Mouse (Mus musculus) limb, embryonic 13.5 days (tissue): ENCODE measurements around the gene H2-M5. TPM values are rescaled to one million over a fixed set of nuclear protein-coding genes. Genes with fewer than 3 reads are reported as not detected.
A peak's percentile ranks its signal among the peaks of the same experiment; 100 is the strongest.

Experiments
- ATAC-seq: fragments of 200-750 bp; cut with Nextera tagmentation; 2 replicates; pipeline ENCODE4 v1.8.0; 2017; ENCODE audit warnings: low read depth, moderate number of reproducible peaks, moderate TSS enrichment; ENCODE audit not compliant: low FRiP score
- H3K27ac ChIP-seq: fragments of 300-500 bp; sonication (generic); 2 replicates; pipeline ENCODE4 v1.5.1; 2015; ENCODE audit warnings: inconsistent platforms, mild to moderate bottlenecking, moderate library complexity
- H3K27me3 ChIP-seq: fragments of 300-500 bp; sonication (generic); 2 replicates; pipeline ENCODE4 v1.6.1; 2015; ENCODE audit warnings: mild to moderate bottlenecking, inconsistent platforms
- H3K36me3 ChIP-seq: fragments of 300-500 bp; sonication (generic); 2 replicates; pipeline ENCODE4 v1.6.1; 2015; ENCODE audit warnings: inconsistent platforms, mild to moderate bottlenecking, moderate library complexity
- H3K4me1 ChIP-seq: fragments of 300-500 bp; sonication (generic); 2 replicates; pipeline ENCODE4 v1.6.1; 2015; ENCODE audit warnings: inconsistent platforms
- H3K4me2 ChIP-seq: fragments of 300-500 bp; sonication (generic); replicated peaks from 2 replicates; pipeline ENCODE4 v1.6.1; 2015; ENCODE audit warnings: inconsistent platforms, mild to moderate bottlenecking, moderate library complexity
- H3K4me3 ChIP-seq: fragments of 300-500 bp; sonication (generic); 2 replicates; pipeline ENCODE4 v1.5.1; 2015; ENCODE audit warnings: moderate library complexity, mild to moderate bottlenecking, inconsistent platforms
- H3K9ac ChIP-seq: fragments of 300-500 bp; sonication (generic); 2 replicates; pipeline ENCODE4 v1.6.1; 2015; ENCODE audit warnings: mild to moderate bottlenecking, inconsistent platforms
- H3K9me3 ChIP-seq: fragments of 300-500 bp; sonication (generic); 2 replicates; pipeline ENCODE4 v1.6.1; 2016; ENCODE audit warnings: inconsistent platforms
- WGBS: fragments of 180-500 bp; shearing (Covaris S2); methylation state at CpG from one replicate; pipeline ENCODE4 v1.1.7; 2015; 5-methylcytosine and 5-hydroxymethylcytosine counted together
- polyA plus RNA-seq: library from polyadenylated mRNA; unstranded; fragments of >200 nt; fragmentation: Nextera tagmentation; extraction: Ambion mirVana; gene quantifications from 2 replicates; pipeline ENCODE4 v1.2.1, GENCODE M21; 2015

Gene H2-M5
- polyA plus RNA-seq, 1 experiment from 2014 or later, result 1.3 TPM

DNA sequence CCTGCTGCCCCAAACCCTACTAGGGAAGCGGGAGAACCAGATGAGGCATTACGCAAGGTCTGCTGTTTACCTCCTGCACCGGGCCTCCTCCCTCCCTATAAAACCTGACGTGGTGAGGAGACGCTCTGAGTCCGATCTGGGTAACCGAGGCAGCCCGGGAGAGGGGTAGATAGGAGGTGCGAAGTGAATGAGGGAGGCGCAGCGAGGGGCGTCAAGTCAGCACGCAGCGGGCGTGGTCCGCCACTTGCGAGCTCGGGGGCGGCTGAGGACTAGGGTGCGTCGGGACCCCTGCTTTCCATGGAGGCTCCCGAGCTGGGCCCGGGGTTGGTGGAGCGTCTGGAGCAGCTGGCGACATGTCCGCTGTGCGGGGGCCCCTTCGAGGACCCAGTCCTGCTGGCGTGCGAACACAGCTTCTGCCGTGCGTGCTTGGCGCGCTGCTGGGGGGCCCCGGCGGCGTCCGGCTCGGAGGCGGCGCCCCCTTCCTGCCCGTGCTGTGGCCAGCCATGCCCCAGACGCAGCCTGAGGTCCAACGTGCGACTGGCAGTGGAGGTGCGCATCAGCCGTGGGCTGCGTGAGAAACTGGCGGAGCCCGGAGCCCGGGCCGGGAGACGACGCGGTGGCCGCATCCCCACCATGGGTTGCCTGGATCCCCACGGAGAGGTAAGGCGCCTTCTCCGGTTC is 46.4 kb downstream of the H2-M5 start, which contains the start of gene Rnf39:
Gene Rnf39, plus strand, starts transcription at position 128 of the 681 bp plus-strand sequence.
- H3K9me3 ChIP-seq, result no peaks in the 10 kb centered on the region
- H3K36me3 ChIP-seq, result no peaks in the 10 kb centered on the region
- 4% methylated on average over 58 of the region's 59 CpGs for WGBS
- peaks cover 65% of the 10 kb centered on the region for H3K27me3 ChIP-seq
- peak within 1 kb of the TSS; percentile 49 for H3K4me3 ChIP-seq
- H3K4me1 ChIP-seq, result peaks cover 37% of the 10 kb centered on the region
- H3K4me2 ChIP-seq, result peak within 1 kb of the TSS; percentile 80
- H3K9ac ChIP-seq, result peak within 1 kb of the TSS; percentile 65
- ATAC-seq, result peak; percentile 17; the same call in 1 of the 2 replicates
- no peak within 1 kb of the TSS for H3K27ac ChIP-seq

DNA sequence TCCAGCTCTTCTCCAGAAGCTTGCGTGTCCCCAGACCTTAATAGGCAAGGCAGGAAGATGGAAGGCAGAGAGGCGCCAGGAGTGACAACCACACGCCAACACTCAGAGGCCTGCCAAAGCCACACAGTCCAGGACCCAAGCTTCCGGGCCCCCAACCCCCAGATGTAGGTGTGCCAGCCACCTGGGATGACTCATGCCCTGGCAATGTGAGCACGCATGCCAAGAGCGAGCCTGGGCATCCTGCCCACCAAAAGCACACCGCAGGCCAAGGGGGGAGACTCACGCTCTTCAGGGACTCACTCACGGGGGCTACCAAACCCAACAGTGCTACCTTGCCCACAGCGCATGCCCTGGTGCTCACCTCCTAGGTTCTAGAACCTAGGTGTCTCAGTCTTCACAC is 46.9 kb downstream of the H2-M5 start:
- Histone ChIP-seq H3K4me1 (peaks cover 33% of the 10 kb centered on the region), H3K4me2 (peak overlapping the region; percentile 80), H3K9me3 (no peaks in the 10 kb centered on the region), H3K27me3 (peaks cover 63% of the 10 kb centered on the region), H3K4me3 (peak overlapping the region; percentile 49), H3K27ac (no peak overlapping the region), H3K36me3 (no peaks in the 10 kb centered on the region), H3K9ac (no peak overlapping the region)
- ATAC-seq, result peak; percentile 42
- WGBS, result 40% methylated on average over 10 of the region's 10 CpGs

DNA sequence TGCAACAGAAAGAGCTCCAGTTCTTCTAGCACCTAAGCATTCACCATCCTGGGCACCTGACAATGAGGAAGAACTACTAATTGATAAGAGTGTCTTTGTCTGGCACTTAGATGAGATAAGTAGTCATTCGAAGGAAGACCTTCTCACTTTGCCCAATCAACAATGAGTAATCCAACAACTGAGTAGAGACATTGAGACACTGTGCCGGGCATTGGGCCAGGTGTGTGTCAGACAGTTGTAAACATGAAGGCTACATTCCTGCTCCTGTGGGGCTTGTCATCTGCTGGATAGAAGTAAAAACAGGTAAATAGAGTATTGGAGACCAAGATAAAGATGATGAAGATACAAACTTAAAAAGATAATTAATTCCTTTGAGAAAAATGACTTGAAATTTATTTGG is 51.3 kb downstream of the H2-M5 start:
- no peaks in the 10 kb centered on the region for H3K9me3 ChIP-seq
- peaks cover 9% of the 10 kb centered on the region for H3K4me1 ChIP-seq
- no peak for ATAC-seq
- H3K9ac ChIP-seq, result no peak overlapping the region
- 84% methylated on average over 2 of the region's 2 CpGs for WGBS
- no peak overlapping the region for H3K4me3 ChIP-seq
- no peak overlapping the region for H3K4me2 ChIP-seq
- H3K27me3 ChIP-seq, result peaks cover 23% of the 10 kb centered on the region
- H3K36me3 ChIP-seq, result no peaks in the 10 kb centered on the region
- H3K27ac ChIP-seq, result no peak overlapping the region

Other genes starting within 250 kb of the H2-M5 start
- not detected in 2 replicates for gene H2-M10.5, start 216.6 kb downstream of the H2-M5 start, polyA plus RNA-seq
- gene H2-M10.6, start 177.4 kb downstream of the H2-M5 start, polyA plus RNA-seq, result not detected in 2 replicates
- 52.3 and 53.7 TPM in 2 replicates for gene Trim26, start 152.4 kb downstream of the H2-M5 start, polyA plus RNA-seq
- gene Trim15, start 122.3 kb downstream of the H2-M5 start, polyA plus RNA-seq, result 0.13 and 0.28 TPM in 2 replicates
- gene Trim10, start 120.0 kb downstream of the H2-M5 start, polyA plus RNA-seq, result 2.5 and 3.9 TPM in 2 replicates
- not detected in 2 replicates for gene Trim40, start 99.4 kb downstream of the H2-M5 start, polyA plus RNA-seq
- not detected in 2 replicates for gene Trim31, start 91.4 kb downstream of the H2-M5 start, polyA plus RNA-seq
- 1.4 and 1.5 TPM in 2 replicates for gene Rnf39, start 46.6 kb downstream of the H2-M5 start, polyA plus RNA-seq
- 115 and 118 TPM in 2 replicates for gene Ppp1r11, start 37.8 kb downstream of the H2-M5 start, polyA plus RNA-seq
- 111 and 117 TPM in 2 replicates for gene Znrd1, start 31.0 kb downstream of the H2-M5 start, polyA plus RNA-seq
- gene Znrd1as, start 30.9 kb downstream of the H2-M5 start, polyA plus RNA-seq, result 5.7 and 5.8 TPM in 2 replicates
- gene 2410137M14Rik, start 8.3 kb downstream of the H2-M5 start, polyA plus RNA-seq, result not detected in 2 replicates
- 136 and 138 TPM in 2 replicates for gene Zfp57, start 11.6 kb upstream of the H2-M5 start, polyA plus RNA-seq
- 0.18 and 0.22 TPM in 2 replicates for gene Mog, start 33.9 kb upstream of the H2-M5 start, polyA plus RNA-seq
- 13.3 and 15.2 TPM in 2 replicates for gene Gabbr1, start 56.4 kb upstream of the H2-M5 start, polyA plus RNA-seq
- gene Olfr90, start 99.0 kb upstream of the H2-M5 start, polyA plus RNA-seq, result 0.09 TPM in 1 of 2 replicates, not detected in the other
- not detected in 2 replicates for gene Olfr91, start 108.7 kb upstream of the H2-M5 start, polyA plus RNA-seq
- gene Olfr92, start 130.6 kb upstream of the H2-M5 start, polyA plus RNA-seq, result not detected in 2 replicates
- gene Olfr93, start 172.0 kb upstream of the H2-M5 start, polyA plus RNA-seq, result not detected in 2 replicates
- not detected in 2 replicates for gene Ubd, start 204.4 kb upstream of the H2-M5 start, polyA plus RNA-seq
- not detected in 2 replicates for gene Olfr94, start 211.5 kb upstream of the H2-M5 start, polyA plus RNA-seq
- gene Olfr95, start 223.6 kb upstream of the H2-M5 start, polyA plus RNA-seq, result not detected in 2 replicates
- gene Olfr96, start 230.6 kb upstream of the H2-M5 start, polyA plus RNA-seq, result not detected in 2 replicates
- not detected in 2 replicates for gene Olfr97, start 247.8 kb upstream of the H2-M5 start, polyA plus RNA-seq